Mouse (Mus musculus): ENCODE measurements around the gene Atoh8.

The Atoh8 gene

DNA sequence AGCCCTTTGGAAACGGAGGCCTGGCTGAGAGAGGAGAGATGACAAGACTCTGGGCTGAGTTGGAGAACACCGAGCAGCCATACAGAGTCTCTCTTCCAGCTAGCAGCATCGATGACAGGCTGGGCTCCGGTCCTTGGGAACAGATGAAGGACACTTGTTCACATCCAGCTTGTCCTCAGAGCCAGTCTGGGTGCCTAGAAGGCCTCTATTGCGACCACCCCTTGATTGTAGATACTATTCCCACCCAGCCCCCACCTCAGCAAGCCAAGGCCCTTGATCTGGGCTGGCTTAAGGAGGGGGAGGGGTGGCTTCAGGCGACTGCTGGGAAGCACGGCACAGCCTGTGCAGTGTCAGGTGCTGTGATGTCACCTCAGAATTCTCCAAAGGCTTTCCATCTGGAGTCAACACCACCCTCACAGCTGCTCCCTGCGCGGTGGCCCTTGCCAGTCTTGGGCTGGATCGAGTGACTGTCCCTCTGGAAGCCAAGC, 19.3 kb upstream of the Atoh8 start:
- DNase-seq (ENCODE audit: extremely low spot score, low read depth, low spot score), result no peak

DNA sequence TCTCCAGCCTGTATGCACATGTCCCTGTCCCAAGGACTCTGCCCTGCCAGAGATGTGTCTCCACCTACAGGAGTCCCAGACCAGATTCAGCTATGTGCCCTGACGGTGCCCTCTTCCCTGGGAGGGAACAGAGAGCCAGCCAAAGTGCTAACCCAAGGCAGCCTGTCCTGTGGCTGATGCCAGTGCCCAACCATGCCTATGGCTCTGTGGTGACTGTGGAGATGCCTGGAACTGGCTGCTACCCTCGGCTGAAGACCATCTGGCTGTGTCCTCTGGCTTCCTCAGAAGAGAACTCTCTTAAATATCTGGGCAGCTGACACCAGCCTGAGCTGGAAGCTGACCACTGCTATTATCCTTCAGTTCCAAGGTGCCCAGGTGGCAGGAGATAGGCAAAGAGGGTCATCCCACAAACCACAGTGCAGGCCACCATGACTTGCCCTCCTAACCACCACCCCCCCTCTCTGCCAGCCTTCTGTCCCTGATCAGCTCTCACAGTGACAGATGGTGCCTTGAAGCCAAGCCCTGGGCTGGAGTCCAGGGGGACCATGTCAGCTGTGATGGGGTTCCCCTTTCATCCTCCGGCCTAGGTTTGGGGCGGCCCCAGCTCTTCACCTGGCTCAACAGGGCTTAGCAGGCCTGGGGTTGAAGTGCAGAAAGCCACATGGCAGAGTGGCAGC, 18.7 kb upstream of the Atoh8 start:
- no peak for DNase-seq (ENCODE audit: extremely low spot score, low read depth, low spot score)

DNA sequence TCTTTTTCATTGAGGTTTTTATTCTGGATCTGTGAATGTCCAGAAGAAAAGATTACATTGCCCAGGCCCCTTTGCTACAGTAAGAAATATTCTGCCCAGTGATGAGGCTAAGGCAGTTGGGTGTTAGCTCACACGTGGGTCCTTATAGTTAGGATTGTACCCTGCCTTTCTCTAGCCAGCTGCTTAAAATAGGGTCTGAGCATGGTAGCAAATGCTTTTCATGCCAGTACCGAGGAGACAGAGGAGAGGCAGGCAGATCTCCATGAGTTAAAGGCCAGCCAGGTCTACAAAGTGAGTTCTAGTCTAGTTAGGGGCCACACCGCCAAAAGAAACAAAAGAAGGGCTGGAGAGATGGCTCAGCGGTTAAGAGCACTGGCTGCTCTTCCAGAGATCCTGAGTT, 17.8 kb upstream of the Atoh8 start:
- DNase-seq (ENCODE audit: extremely low spot score, low read depth, low spot score), result no peak

DNA sequence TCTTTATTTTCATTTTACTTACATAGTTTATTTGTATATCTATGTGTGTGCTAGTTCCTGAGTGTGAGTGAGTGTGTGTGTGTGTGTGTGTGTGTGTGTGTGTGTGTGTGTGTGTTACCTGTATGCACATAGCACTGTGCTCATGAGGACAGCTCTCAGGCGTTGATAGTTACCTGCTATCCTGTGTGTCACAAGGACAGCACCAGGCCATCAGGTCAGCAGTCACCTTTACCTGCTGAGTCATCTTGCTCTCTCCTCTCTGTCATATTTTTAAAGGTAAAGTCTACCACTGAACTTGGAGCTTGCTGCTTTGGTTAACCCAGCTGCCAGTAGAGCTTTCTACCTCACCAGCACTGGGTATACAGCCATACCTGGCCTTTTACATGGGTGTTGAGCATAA, 17.1 kb upstream of the Atoh8 start:
- no peak for DNase-seq (ENCODE audit: extremely low spot score, low read depth, low spot score)

DNA sequence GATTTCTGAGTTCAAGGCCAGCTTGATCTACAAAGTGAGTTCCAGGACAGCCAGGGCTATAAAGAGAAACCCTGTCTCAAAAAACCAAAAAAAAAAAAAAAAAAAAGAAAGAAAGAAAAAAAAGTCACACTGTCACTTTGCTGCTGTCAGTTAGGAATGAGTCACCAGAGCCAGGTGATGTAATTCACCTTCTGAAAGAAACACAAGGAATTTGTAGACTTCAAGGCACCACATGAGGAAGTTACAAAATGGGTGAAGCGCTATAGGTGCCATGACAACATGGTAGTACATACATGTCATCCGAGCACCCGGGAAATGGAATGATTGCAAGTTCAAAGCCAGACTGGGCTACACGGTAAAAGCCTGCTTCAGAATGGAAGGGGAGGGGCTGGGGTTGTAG, 14.6 kb upstream of the Atoh8 start:
- DNase-seq (ENCODE audit: extremely low spot score, low read depth, low spot score), result no peak

DNA sequence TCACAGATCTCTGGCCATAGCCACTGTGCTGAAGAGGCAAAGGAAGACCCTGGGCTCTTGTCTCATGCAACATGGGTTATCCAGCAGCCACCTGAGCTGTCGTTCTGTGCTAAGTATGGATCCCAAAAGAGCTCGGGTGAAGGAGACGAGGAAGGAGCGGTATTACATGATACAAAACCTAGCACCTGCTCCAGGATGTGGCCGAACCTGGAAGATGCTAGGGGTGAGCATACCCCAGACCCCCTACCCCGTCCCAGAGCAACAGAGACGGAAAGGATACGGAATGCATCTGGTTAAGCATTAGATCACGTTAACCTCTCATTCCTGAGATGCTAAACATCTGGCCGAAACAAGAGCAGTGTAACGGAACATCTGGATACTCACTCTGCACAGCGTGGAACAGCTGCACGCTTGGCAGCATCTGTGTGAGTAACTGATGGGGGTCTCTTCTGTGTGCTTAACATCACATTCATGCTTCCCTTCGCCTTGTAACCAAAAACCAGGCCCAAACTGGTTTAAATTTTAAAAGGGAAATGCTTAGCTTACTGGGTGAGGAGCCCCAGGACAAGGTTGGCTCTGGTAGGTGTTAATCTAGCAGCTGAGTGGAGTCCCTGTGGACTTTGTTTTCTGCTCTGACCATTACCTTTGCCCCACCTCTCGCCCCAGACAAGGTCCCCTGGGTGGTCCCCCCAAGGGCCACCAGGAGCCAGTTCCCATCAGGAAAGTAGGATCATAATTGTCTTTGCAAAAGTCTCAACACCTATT, 13.0 kb upstream of the Atoh8 start:
- no peak for DNase-seq (ENCODE audit: extremely low spot score, low read depth, low spot score)

DNA sequence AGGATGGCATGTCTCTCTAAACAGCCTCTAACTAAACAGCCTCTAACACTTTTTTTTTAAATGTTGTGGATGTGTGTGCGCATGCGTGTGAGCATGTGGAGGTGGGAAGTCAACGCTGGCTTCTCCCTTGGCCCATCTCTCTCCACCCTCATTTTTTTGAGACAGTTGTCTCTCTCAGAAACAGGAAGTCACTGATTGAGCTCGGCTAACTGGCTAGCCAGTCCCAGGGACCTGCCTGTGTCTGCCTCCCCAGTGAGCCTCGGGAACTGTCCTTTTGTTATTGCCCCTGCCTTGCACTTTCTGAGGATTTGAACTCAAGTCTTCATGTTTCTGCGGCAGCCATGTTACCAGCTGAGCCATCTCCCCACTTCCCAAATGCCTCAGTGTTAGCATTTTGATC, 10.9 kb upstream of the Atoh8 start:
- DNase-seq (ENCODE audit: extremely low spot score, low read depth, low spot score), result no peak

DNA sequence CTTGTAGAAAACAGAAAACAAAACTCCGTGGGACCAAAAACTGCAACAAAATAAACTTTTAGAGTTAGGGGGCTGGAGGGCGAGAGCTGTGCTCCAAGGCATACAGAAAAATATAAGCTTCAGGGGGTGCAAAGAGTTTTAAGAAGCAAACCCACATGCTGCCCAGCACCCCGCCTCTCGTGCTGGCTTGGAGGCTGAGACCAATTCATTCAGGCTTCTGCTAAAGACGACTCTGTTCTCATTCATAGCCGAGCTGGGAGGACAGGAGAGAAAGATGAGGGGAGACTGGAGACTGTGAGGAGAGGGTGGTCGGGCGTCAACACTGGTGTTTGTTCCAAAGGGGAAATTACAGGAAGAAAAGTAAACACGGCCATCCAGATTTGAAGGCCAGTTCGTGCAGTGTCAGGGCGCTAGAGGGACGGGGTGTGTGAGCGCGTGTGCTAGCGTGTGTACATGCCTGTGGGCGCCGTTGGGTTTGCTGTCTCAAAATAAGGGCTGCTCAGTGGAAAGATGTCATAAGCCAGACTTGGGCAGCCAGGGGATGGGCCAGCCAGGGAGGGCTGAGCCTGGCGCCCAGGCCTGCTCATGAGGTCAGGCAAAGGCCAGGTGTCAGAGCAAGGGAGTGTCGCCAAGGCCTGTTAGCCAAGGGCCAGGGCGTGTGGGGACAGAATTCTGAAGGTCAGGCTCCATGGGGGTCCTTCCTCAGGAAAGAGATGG, 9.3 kb upstream of the Atoh8 start:
- no peak for DNase-seq (ENCODE audit: extremely low spot score, low read depth, low spot score)

DNA sequence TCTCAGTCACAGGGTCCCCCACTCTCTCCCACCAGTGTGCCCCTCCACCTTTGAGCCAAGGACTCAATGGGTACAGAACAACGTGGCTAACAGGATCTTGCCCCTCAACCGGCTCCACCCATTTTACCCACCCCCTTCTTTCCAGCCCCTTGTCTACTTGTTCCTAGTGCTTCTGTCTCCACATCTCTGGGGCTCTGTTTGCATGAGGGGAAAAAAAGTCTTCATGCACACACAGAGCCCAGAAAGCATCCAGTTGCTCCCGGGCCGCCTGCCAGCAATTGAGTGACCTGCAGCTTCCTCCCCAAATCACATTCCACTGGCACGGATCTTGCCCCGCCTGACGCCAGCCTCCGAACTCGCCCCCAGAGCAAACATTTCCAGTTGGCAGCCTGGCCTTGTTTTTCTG, 8.8 kb upstream of the Atoh8 start:
- DNase-seq (ENCODE audit: extremely low spot score, low read depth, low spot score), result no peak

DNA sequence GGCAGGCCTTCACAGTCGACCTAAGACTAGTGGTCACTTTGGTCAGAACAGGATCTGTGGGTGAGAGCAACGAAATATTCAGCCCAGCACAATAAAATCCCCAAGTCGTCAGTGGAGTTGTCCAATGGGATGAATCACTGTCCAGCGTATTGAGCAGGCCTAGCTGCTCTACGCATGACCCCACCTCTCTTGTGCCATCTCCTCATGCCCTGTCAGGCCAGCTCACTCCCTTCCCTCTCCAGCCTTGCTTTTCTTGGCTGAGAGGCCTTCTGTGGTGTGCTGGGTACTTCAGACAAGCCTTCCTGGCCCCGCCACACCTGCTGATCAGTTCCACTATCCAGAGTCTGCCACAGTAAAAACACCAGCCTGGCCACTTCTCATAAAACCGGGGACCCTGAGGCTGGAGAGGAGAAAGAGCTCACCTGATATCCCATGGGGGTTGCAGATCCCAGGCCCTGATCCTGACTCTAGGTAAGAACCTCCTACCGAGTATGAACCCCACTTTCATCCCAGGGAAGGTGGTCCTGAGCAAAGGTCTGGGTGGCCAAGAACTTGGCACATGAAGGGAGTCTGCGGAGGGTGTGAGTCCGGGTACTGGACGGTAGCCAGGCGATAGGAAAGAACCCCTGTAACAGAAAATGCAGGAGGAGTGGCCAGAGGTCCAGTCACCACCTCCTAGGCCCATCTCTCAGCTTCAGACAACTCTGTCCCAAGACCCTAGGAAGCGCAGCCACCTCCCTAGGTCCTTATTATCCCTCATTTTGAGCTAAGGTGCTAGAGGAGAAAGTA, 7.3 kb upstream of the Atoh8 start:
- DNase-seq (ENCODE audit: extremely low spot score, low read depth, low spot score), result no peak

DNA sequence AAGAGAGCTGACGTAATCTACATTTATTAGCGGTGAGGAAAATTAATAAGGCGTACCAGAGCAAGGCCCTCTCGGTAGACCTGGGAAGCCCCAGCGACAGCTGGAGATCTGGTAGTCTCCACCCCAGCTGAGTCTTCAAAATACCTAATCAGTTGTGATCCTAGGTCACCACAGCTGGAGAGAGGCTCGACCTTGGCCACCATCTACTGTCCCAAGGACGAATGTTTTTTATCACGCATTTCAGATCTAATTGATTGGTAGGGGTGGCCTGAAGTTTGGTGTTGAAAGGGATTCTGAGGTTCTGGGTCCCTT, 6.4 kb upstream of the Atoh8 start:
- no peak for DNase-seq (ENCODE audit: extremely low spot score, low read depth, low spot score)

DNA sequence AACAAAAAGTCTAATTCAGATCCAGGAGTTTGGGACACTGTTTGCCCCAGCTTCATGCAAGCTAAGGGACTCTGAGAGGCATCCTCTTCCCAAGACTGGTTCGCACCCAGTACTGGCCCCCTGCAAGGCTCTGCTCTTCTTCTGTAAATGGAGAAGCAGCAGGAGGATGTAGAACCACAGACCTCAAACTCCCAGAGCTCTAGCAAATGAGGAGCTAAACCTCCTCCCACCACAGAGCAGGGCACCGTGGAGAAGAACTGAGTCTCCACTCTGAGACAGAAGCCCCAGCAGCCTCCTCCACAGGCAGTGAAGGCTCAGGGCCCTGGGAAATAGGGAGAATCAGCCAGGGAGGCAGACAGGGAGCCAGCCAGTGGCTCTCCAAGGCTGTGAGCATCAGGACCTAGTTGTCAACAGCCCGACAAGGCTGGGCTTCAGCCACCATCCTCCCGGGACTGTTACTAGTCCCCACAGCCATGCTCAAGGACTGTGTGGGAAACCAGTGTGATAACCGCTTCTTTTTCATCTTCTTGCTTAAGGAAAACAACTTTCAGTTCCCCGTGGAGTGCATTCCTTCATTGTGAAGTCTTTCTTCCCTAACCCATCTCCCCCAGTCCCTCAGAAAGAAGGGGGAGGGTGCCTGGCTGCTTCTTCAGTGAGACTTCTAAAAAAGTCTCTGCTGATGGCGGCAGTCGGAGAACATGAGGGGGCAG, 5.9 kb upstream of the Atoh8 start:
- DNase-seq (ENCODE audit: extremely low spot score, low read depth, low spot score), result no peak

DNA sequence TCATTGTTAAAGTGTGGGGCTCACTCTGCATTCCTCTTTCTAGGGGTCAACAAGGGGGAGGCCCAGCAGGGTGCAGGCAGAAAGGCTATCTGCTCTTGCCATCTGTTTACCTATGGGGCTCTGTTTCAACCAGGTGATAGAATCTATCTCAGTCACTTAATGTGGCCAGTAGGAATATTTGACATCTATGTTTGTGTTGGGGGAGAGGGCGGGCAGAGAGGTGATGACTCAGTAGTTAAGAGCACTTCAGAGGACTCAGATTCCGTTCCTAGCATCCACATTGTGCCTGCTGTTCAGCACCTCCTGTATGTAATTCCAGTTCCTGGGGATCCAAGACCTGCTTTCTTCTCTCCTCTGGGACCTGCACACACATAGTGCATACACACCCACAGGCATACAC, 4.7 kb upstream of the Atoh8 start:
- no peak for DNase-seq (ENCODE audit: extremely low spot score, low read depth, low spot score)

DNA sequence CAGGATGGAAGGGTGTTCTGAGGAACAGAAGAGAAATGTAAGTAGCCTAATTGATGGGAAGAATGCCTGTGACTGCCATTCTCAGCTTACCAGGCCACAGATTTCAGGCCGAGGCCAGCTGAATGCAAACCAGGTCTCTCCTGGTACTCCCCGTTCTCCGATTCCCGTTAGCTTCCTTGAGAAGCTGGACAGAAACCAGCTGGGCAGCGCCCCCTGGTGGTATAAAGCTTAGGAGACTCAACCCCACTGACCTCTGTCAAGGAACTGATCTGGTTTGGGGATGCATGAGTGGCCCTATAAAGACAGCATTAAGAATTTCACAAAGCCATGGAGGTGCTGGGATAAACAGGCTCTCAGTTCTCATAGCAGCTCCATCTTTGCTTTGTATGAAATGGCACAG, 1.7 kb upstream of the Atoh8 start:
- DNase-seq (ENCODE audit: extremely low spot score, low read depth, low spot score), result peak; percentile 96

DNA sequence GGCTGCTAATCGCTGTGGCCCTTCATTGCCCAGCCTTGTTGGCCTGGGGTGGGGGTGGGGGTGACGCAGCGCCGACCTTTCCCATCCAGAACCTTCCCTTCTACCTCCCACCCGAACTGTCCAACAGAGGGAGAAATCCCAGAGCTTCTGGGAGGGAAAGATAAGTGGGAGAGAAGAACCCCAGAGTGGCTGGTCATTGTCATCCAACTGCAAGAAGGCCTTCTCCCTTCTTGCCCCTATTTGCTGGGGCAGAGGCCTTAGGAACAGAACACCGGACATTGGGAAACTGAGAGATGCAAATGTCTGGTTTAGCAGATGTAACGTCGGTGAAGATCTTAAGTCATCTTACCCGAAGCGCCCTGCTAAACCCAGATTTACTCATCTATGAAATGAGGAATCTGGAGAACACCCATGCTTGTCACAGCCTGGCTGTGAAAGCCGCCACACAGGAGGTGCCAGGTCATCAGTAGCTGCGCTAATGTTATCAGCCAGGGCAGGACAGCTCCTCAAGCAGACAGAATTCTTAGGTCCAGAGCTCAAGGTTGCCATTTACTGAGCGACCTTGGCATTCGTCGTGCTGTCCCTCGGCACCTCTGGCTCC, 530 bp upstream of the Atoh8 start:
- DNase-seq (ENCODE audit: extremely low spot score, low read depth, low spot score), result no peak

DNA sequence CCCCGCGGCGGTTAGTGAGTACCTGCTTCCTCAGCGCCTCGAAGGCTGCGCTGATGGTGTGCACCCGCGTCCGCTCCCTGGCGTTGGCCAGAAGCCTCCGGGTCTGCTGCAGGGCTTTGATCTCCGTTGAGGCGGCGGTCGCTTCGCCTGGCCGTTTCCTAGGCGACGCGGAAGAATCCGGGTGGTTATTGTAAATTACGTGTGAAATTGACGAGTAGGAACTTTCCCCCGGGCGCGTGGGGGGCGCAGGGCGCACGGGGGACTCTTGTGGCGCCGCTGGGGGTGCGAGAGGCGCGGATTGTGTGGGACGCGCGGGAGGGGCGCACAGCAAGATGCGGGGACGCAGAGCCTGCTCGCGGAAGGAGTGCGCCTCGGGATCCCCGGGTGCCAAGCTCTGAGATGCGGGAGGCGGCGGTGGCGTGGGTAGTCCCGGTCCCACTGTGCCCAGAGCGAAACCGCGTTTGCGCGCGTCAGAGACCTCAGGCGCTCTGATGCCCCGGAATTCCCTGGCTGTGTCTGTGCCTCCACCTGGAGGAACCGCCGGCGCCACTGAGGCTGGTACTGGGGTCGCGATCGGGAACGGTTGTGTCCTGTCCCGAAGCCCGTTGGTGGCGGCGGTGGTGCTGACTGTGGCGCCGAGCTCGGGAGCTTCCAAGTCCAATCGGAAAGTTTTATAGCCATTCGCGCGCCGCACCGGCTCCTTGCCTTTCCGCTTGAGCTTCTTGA, 842 bp downstream of the Atoh8 start:
- no peak for DNase-seq (ENCODE audit: extremely low spot score, low read depth, low spot score)

DNA sequence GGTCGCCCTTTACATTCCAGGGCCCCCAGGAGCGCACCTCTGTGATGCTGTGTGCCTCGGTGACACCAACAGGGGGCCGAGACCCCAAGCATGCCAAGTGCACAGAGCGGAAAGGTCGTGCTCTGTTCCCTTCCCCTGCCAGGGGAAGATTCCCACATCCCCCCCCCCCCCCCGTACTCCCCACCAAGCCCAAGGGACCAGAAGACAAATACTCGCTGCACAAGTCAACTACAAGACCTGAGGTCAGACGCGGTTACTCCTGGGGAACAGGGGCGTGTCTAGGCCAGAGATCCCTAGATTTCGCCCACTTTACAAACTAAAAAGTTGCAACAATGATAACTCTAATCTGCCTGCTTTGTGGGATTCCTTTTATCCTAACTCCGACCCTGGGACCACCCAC, 1.4 kb downstream of the Atoh8 start:
- DNase-seq (ENCODE audit: extremely low spot score, low read depth, low spot score), result no peak

DNA sequence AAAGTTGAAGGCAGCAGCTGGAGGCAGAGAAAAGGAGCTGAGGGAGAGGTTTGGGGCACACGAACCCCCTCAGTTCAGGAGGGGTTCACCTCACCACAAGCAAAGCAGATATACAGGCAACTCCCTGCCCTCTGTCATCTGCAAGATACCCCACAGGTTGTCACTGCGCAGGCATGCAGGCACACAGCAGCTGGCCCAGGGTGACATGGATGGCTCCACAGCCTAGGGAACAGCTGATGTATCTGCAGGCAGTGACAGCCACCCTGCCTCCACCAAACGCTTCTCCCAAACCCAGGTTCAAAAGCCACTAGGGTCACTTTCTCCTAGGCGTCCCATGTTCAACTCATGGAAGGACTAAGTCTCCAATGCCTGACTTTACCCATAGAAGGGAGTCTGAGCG, 2.5 kb downstream of the Atoh8 start:
- no peak for DNase-seq (ENCODE audit: extremely low spot score, low read depth, low spot score)

DNA sequence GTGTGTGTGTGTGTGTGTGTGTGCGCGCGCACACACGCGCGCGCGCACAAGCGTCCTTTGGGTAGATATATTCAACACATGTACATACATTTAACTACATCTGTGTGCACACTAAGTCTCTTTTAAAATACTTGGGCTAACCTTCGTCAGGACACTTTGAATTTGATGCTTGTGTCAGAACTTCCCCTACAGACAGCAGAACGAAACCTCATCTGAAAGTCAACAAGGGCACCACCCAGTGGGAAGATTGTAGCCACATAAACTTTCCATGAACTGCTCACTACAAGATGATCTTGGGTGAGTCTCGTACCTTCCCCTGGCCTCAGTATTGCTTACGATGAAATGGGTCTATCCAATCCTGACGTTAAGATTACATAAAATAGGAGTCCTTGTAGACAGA, 3.0 kb downstream of the Atoh8 start:
- no peak for DNase-seq (ENCODE audit: extremely low spot score, low read depth, low spot score)

DNA sequence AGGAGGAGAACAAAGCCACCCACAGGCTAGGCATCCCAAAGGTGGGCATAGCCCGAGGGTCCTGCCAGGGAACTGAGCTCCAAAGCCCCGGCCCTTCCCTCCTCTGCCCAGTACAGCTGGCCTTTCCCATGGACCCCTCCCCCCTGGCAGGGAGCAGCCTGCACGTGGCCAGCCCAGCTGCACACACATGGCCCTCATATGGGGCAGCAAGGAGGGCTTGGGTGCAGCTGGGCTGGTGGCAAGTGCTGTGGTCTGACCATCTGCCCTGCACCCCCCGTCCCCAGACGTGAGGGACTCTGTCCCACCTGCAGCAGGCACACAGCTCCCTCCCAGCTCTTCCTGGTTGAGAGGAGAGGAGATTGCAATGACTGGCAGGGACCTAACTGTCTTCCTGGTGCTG, 4.5 kb downstream of the Atoh8 start:
- no peak for DNase-seq (ENCODE audit: extremely low spot score, low read depth, low spot score)

All from hindlimb bud, embryonic 11.5 days (tissue).